Mouse (Mus musculus) midbrain, embryonic 11.5 days (tissue): ENCODE results near the gene Ugt1a10. TPM values are rescaled to one million over a fixed set of nuclear protein-coding genes. Genes with fewer than 3 reads are reported as not detected.
"Not testable (repeated sequence)": the region's sequence is repeated elsewhere in the genome, so short reads cannot be mapped to it uniquely, and the experiment has no call there.

Experiments
- ATAC-seq: fragments of 200-750 bp; cut with Nextera tagmentation; 2 replicates; pipeline ENCODE4 v1.8.0; 2017; ENCODE audit warnings: moderate TSS enrichment, moderate library complexity; ENCODE audit not compliant: low FRiP score
- DNase-seq: peaks from one replicate; pipeline ENCODE4 v3.0.0; 2015; ENCODE audit warnings: low spot score; ENCODE audit errors: missing footprints
- H3K27ac ChIP-seq: fragments of 300-500 bp; sonication (generic); 2 replicates; pipeline ENCODE4 v1.5.1; 2014; ENCODE audit warnings: low read depth, low read length
- H3K27me3 ChIP-seq: fragments of 300-500 bp; sonication (generic); 2 replicates; pipeline ENCODE4 v1.6.1; 2014; ENCODE audit warnings: mild to moderate bottlenecking, low read length, moderate library complexity, mixed read lengths; ENCODE audit not compliant: control insufficient read depth, insufficient read depth
- H3K36me3 ChIP-seq: fragments of 300-500 bp; sonication (generic); 2 replicates; pipeline ENCODE4 v1.6.1; 2014; ENCODE audit warnings: mild to moderate bottlenecking, low read length, moderate library complexity, mixed read lengths; ENCODE audit not compliant: control insufficient read depth, insufficient read depth
- H3K4me1 ChIP-seq: fragments of 300-500 bp; sonication (generic); 2 replicates; pipeline ENCODE4 v1.6.1; 2014; ENCODE audit warnings: low read length; ENCODE audit not compliant: control insufficient read depth, insufficient read depth
- H3K4me2 ChIP-seq: fragments of 300-500 bp; sonication (generic); 2 replicates; pipeline ENCODE4 v1.6.1; 2014; ENCODE audit warnings: mild to moderate bottlenecking, moderate library complexity
- H3K4me3 ChIP-seq: fragments of 300-500 bp; sonication (generic); 2 replicates; pipeline ENCODE4 v1.5.1; 2014; ENCODE audit warnings: low read depth, low read length
- H3K9ac ChIP-seq: fragments of 300-500 bp; sonication (generic); 2 replicates; pipeline ENCODE4 v1.6.1; 2014; ENCODE audit warnings: low read length
- H3K9me3 ChIP-seq: fragments of 300-500 bp; sonication (generic); 2 replicates; pipeline ENCODE4 v1.6.1; 2016; ENCODE audit warnings: low read length; ENCODE audit not compliant: control insufficient read depth
- WGBS: fragments of 180-500 bp; shearing (Covaris S2); extraction: QIAGEN DNeasy Blood & Tissue Kit; methylation state at CpG from one replicate; pipeline ENCODE4 v1.1.7; 2014; 5-methylcytosine and 5-hydroxymethylcytosine counted together
- polyA plus RNA-seq: library from polyadenylated mRNA; unstranded; fragments of >200 nt; fragmentation: Nextera tagmentation; extraction: Ambion mirVana; gene quantifications from 2 replicates; pipeline ENCODE4 v1.2.1, GENCODE M21; 2014

Gene Ugt1a10
- polyA plus RNA-seq, 1 experiment from 2014 or later, result not detected

DNA sequence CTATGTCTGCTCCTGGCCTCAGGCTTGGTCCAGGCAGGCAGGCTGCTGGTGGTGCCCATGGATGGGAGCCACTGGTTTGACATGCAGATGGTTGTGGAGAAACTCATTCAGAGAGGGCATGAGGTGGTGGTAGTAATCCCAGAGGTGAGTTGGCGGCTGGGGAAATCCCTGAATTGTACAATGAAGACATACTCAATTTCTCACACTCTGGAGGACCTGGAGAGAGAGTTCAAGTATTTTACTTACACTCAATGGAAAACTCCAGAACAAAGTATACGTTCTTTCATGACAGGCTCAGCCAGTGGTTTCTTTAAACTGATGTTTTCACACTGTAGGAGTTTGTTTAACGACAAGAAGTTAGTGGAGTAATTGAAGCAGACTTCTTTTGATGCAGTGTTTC, 29.9 kb upstream of the Ugt1a10 start:
- 79% methylated on average over 3 of the region's 3 CpGs for WGBS
- not testable (repeated sequence) for ATAC-seq

DNA sequence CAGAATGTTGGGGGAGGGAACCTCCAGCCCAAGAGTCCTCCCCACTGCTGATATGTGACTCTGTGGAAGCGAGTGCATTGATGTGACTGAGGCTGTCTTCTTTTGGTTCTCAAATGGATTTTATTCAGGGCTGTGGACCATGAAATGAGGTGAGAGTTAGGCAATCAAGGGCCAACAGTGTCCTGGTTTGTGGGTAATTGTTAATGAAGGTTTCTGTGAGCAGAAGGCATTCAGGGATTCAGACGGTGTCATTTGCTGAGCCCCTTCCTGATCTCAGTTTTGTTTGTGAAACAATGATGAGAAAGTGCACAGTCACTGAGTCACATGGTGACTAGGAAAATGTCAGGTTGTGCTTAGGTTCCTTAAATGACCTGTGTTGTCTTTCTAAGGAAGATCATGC, 12.1 kb upstream of the Ugt1a10 start:
- not testable (repeated sequence) for H3K27me3 ChIP-seq, DNase-seq, H3K4me3 ChIP-seq, H3K4me1 ChIP-seq, H3K27ac ChIP-seq, ATAC-seq, H3K4me2 ChIP-seq, H3K36me3 ChIP-seq, H3K9me3 ChIP-seq, H3K9ac ChIP-seq
- WGBS, result 85% methylated on average over 1 of the region's 2 CpGs

More for the DNA sequence above, 29.9 kb upstream of the Ugt1a10 start:
- H3K4me3 ChIP-seq, H3K9ac ChIP-seq, H3K4me2 ChIP-seq, H3K27me3 ChIP-seq, H3K9me3 ChIP-seq, H3K36me3 ChIP-seq, H3K4me1 ChIP-seq, DNase-seq, H3K27ac ChIP-seq: not testable (repeated sequence)

DNA sequence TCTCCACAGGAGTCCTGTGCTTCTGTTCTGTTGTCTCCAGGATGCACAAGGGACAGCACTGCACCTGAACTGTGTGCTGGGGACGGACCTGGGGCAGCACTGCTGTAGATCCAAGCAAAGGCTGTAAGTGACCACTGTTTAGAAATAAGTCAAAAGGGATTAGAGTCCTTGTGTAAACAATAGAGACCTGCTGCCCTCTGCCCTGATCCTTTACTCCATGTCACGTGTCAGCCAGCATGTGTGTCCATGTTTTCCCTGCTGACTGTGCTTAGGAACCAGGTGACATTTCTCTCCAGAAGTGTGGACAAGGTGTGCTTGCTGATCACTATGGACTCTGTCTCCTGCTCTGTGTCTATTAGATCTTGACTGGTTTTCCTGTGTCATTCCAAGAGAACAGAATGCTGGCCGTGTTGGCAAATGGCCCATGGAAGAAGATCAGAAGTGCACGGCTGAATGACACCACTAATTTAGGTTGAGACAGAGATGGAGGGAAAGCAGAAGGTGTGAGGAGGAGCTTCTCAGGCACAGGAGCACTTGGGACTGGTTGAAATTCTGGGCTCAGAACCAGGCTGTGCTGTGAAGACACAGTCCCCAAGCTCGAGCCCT, 10.3 kb upstream of the Ugt1a10 start:
- not testable (repeated sequence) for H3K4me2 ChIP-seq, ATAC-seq

DNA sequence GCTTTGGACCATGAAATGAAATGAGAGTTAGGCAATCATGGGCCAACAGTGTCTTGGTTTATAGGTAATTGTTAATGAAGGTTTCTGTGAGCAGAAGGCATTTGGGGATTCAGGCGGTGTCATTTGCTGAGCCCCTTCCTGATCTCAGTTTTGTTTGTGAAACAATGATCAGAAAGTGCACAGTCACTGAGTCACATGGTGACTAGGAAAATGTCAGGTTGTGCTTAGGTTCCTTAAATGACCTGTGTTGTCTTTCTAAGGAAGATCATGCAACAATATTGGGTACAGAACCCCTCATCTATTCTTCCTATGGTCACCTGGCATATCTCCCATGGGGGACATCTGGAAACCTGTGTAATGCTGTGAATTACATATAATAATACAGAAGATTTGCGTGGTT, 7.8 kb upstream of the Ugt1a10 start:
- not testable (repeated sequence) for H3K4me1 ChIP-seq, H3K27me3 ChIP-seq, H3K4me2 ChIP-seq, H3K9me3 ChIP-seq, H3K9ac ChIP-seq, H3K36me3 ChIP-seq, ATAC-seq, DNase-seq, H3K27ac ChIP-seq, H3K4me3 ChIP-seq
- 85% methylated on average over 2 of the region's 2 CpGs for WGBS

More for the DNA sequence above, 10.3 kb upstream of the Ugt1a10 start:
- 78% methylated on average over 3 of the region's 5 CpGs for WGBS
- H3K36me3 ChIP-seq, H3K4me3 ChIP-seq, DNase-seq, H3K4me1 ChIP-seq, H3K9me3 ChIP-seq, H3K27ac ChIP-seq, H3K9ac ChIP-seq, H3K27me3 ChIP-seq: not testable (repeated sequence)

DNA sequence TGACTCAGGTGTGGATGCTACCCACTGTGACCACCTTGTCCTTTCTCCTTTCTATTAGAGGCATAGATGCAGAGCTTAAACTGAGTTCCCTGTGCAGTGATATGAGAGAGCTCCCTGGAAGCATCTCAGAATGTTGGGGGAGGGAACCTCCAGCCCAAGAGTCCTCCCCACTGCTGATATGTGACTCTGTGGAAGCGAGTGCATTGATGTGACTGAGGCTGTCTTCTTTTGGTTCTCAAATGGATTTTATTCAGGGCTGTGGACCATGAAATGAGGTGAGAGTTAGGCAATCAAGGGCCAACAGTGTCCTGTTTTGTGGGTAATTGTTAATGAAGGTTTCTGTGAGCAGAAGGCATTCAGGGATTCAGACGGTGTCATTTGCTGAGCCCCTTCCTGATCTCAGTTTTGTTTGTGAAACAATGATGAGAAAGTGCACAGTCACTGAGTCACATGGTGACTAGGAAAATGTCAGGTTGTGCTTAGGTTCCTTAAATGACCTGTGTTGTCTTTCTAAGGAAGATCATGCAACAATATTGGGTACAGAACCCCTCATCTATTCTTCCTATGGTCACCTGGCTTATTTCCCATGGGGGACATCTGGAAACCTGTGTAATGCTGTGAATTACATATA, 11.4 kb downstream of the Ugt1a10 start:
- H3K4me2 ChIP-seq, H3K9me3 ChIP-seq, H3K9ac ChIP-seq, H3K4me1 ChIP-seq, H3K36me3 ChIP-seq, H3K27ac ChIP-seq, H3K27me3 ChIP-seq, H3K4me3 ChIP-seq, ATAC-seq, DNase-seq: not testable (repeated sequence)
- 38% methylated on average over 1 of the region's 2 CpGs for WGBS

DNA sequence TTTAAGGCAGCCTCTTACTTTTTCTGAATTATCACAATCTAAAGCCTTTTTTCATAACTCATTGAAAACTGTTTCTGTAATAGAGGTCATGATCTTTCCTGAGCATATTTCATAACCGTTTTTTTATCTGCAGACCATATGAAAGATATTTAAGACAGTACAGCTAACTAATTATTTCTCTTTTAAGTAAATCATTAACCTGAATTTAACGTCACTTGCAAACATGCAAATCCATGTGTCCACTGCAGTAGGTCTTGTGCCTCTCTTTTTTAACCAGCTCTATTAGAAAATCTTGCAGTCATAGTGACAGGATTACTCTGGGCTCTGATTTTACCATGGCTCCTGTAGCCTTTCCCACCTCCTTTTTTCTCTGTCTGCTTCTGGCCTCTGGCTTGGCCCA, 15.3 kb downstream of the Ugt1a10 start, which contains the start of gene Ugt1a9:
Gene Ugt1a9, plus strand, starts transcription at position 306 of the 400 bp plus-strand sequence.
- Histone ChIP-seq H3K27me3 (no peaks in the 10 kb centered on the region), H3K36me3 (no peaks in the 10 kb centered on the region), H3K27ac (no peak within 1 kb of the TSS), H3K4me3 (no peak within 1 kb of the TSS), H3K4me1 (no peaks in the 10 kb centered on the region; the same call in 1 of the 2 replicates), H3K9ac (no peak within 1 kb of the TSS), H3K4me2 (no peak within 1 kb of the TSS), H3K9me3 (no peaks in the 10 kb centered on the region)
- DNase-seq (no peak), ATAC-seq (no peak)
- WGBS, result 84% methylated on average over 2 of the region's 2 CpGs

DNA sequence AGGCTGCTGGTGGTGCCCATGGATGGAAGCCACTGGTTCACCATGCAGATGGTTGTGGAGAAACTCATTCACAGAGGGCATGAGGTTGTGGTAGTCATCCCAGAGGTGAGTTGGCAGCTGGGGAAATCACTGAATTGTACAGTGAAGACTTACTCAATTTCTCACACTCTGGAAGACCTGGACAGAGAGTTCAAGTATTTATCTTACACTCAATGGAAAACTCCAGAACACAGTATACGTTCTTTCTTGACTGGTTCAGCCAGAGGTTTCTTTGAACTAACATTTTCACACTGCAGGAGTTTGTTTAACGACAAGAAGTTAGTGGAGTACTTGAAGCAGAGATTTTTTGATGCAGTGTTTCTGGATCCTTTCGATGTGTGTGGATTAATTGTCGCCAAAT, 15.7 kb downstream of the Ugt1a10 start:
- 85% methylated on average over 4 of the region's 4 CpGs for WGBS
- Histone ChIP-seq H3K4me2 (no peak overlapping the region), H3K36me3 (no peaks in the 10 kb centered on the region), H3K4me3 (no peak overlapping the region), H3K27me3 (no peaks in the 10 kb centered on the region), H3K4me1 (no peaks in the 10 kb centered on the region; the same call in 1 of the 2 replicates), H3K9me3 (no peaks in the 10 kb centered on the region), H3K27ac (no peak overlapping the region), H3K9ac (no peak overlapping the region)
- ATAC-seq (no peak), DNase-seq (no peak)

DNA sequence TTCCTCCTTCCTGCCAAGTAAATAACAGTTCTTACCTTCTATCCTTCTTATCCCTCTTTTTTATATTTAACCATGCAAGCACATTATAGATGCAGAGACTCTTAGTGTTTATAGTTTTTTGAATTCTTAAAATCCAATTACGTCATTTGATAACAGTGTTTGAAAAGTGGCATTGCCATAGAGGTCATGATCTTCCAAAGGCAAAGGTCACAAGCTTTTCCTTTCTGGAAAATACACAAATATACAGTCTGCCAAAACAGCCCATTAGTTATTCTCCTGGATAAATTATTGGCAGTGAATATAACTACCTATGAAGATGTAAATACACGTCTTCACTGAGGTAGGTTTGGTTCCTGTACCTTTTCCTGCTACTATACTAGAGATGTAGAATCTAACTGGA, 19.3 kb downstream of the Ugt1a10 start:
- no peak for ATAC-seq
- WGBS, result 85% methylated on average over 2 of the region's 2 CpGs
- H3K4me2 ChIP-seq, result no peak overlapping the region

DNA sequence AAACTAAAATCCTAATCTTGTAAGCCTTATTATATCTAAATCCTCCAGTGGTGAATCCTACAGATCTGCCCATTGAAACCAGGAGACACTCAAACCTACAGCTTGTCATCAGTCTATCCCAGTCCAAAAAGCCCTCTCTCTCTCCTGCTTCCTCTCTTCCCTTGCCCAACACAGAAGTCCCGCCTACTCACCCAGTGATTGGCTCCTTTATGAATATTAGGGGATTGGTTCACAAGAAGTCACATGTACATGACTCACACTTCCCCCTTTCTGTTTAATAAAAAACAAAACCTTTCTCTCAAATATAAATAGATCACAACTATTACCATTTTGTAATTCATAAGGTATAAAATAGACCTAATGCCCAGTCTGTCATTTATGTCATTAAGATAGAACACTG, 21.9 kb downstream of the Ugt1a10 start:
- no peaks in the 10 kb centered on the region for H3K9me3 ChIP-seq
- no peak overlapping the region for H3K4me3 ChIP-seq
- H3K27ac ChIP-seq, result no peak overlapping the region
- H3K27me3 ChIP-seq, result no peaks in the 10 kb centered on the region
- no peaks in the 10 kb centered on the region for H3K36me3 ChIP-seq
- 84% methylated on average over 1 of the region's 1 CpGs for WGBS
- H3K9ac ChIP-seq, result no peak overlapping the region
- H3K4me1 ChIP-seq, result no peaks in the 10 kb centered on the region
- DNase-seq, result no peak
- H3K4me2 ChIP-seq, result no peak overlapping the region
- no peak for ATAC-seq

More for the DNA sequence above, 19.3 kb downstream of the Ugt1a10 start:
- no peaks in the 10 kb centered on the region for H3K9me3 ChIP-seq
- H3K9ac ChIP-seq, result no peak overlapping the region
- DNase-seq, result no peak
- H3K27me3 ChIP-seq, result no peaks in the 10 kb centered on the region
- no peaks in the 10 kb centered on the region; the same call in 1 of the 2 replicates for H3K4me1 ChIP-seq
- H3K4me3 ChIP-seq, result no peak overlapping the region
- H3K36me3 ChIP-seq, result no peaks in the 10 kb centered on the region
- no peak overlapping the region for H3K27ac ChIP-seq
